Mouse (Mus musculus) neural tube, embryonic 10.5 days (tissue): ENCODE results near the gene Mutyh.

Source experiments
- DNase-seq: peaks from one replicate; pipeline ENCODE4 v3.0.0-alpha.2; 2017; ENCODE audit warnings: low spot score; ENCODE audit errors: extremely low spot score

The Mutyh gene

GRCm38 (mm10) chr4:116807197-116808129 lies at the start of gene Mutyh, which contains the start of gene Toe1:
TSS of gene Mutyh (plus strand) at chr4:116807723.
TSS of gene Toe1 (minus strand) at chr4:116807640.
- DNase-seq, result peak; percentile 96

- DNase-seq, result no peak
Observed at GRCm38 (mm10) chr4:116761914-116762313, 45.6 kb upstream of the Mutyh start.

GRCm38 (mm10) chr4:116764001-116764400 lies 43.5 kb upstream of the Mutyh start:
- no peak for DNase-seq

- no peak for DNase-seq
Observed at GRCm38 (mm10) chr4:116768510-116768909, 39.0 kb upstream of the Mutyh start.

GRCm38 (mm10) chr4:116769060-116769459 lies 38.5 kb upstream of the Mutyh start:
- no peak for DNase-seq

GRCm38 (mm10) chr4:116776391-116776790 lies 31.1 kb upstream of the Mutyh start:
- no peak for DNase-seq

GRCm38 (mm10) chr4:116777079-116777478 lies 30.4 kb upstream of the Mutyh start:
- DNase-seq, result no peak

GRCm38 (mm10) chr4:116780541-116780940 lies 27.0 kb upstream of the Mutyh start:
- DNase-seq, result no peak

- DNase-seq, result no peak
Observed at GRCm38 (mm10) chr4:116781366-116781765, 26.2 kb upstream of the Mutyh start.

- peak; percentile 46 for DNase-seq
Observed at GRCm38 (mm10) chr4:116782171-116782570, 25.4 kb upstream of the Mutyh start.

- no peak for DNase-seq
Observed at GRCm38 (mm10) chr4:116786587-116786986, 20.9 kb upstream of the Mutyh start.

- DNase-seq, result no peak
Observed at GRCm38 (mm10) chr4:116787985-116788760, 19.4 kb upstream of the Mutyh start.

GRCm38 (mm10) chr4:116788956-116789355 lies 18.6 kb upstream of the Mutyh start:
- peak; percentile 69 for DNase-seq

- no peak for DNase-seq
Observed at GRCm38 (mm10) chr4:116792453-116792852, 15.1 kb upstream of the Mutyh start.

- DNase-seq, result no peak
Observed at GRCm38 (mm10) chr4:116794273-116794672, 13.2 kb upstream of the Mutyh start.

- DNase-seq, result no peak
Observed at GRCm38 (mm10) chr4:116796442-116797110, 10.9 kb upstream of the Mutyh start.

- DNase-seq, result peak; percentile 29
Observed at GRCm38 (mm10) chr4:116799901-116800300, 7.6 kb upstream of the Mutyh start.

- DNase-seq, result no peak
Observed at GRCm38 (mm10) chr4:116811012-116811411, 3.5 kb downstream of the Mutyh start.

- DNase-seq, result no peak
Observed at GRCm38 (mm10) chr4:116815276-116815675, 7.8 kb downstream of the Mutyh start.

GRCm38 (mm10) chr4:116817486-116817885 lies 10.0 kb downstream of the Mutyh start:
- no peak for DNase-seq
